Mouse (Mus musculus) stomach, embryonic 14.5 days (tissue): Measurements from ENCODE around the gene Zfp609. TPM values are rescaled to one million over a fixed set of nuclear protein-coding genes. Genes with fewer than 3 reads are reported as not detected.

Source experiments
- ATAC-seq: fragments of 200-750 bp; cut with Nextera tagmentation; 2 replicates; pipeline ENCODE4 v1.8.0; 2017; ENCODE audit warnings: low read depth, moderate TSS enrichment; ENCODE audit not compliant: insufficient number of reproducible peaks, insufficient read depth, low FRiP score
- H3K27ac ChIP-seq: fragments of 300-500 bp; sonication (generic); 2 replicates; pipeline ENCODE4 v1.5.1; 2014; ENCODE audit warnings: mild to moderate bottlenecking, low read length, moderate library complexity, mixed read lengths
- H3K27me3 ChIP-seq: fragments of 300-500 bp; sonication (generic); 2 replicates; pipeline ENCODE4 v1.6.1; 2014; ENCODE audit warnings: low read length, control low read depth, mixed read lengths; ENCODE audit not compliant: control insufficient read depth, insufficient read depth
- H3K36me3 ChIP-seq: fragments of 300-500 bp; sonication (generic); 2 replicates; pipeline ENCODE4 v1.6.1; 2014; ENCODE audit warnings: mild to moderate bottlenecking, control low read depth, low read length, moderate library complexity, mixed read lengths; ENCODE audit not compliant: control insufficient read depth, insufficient read depth
- H3K4me1 ChIP-seq: fragments of 300-500 bp; sonication (generic); 2 replicates; pipeline ENCODE4 v1.6.1; 2014; ENCODE audit warnings: low read length, control low read depth, mixed read lengths; ENCODE audit not compliant: control insufficient read depth, insufficient read depth
- H3K4me2 ChIP-seq: fragments of 300-500 bp; sonication (generic); replicated peaks from 2 replicates; pipeline ENCODE4 v1.6.1; 2014; ENCODE audit warnings: low read depth, low read length, control low read depth
- H3K4me3 ChIP-seq: fragments of 300-500 bp; sonication (generic); 2 replicates; pipeline ENCODE4 v1.5.1; 2014; ENCODE audit warnings: low read depth, low read length, control low read depth
- H3K9ac ChIP-seq: fragments of 300-500 bp; sonication (generic); replicated peaks from 2 replicates; pipeline ENCODE4 v1.6.1; 2014; ENCODE audit warnings: low read depth, mild to moderate bottlenecking, control low read depth, low read length, moderate library complexity, mixed read lengths
- H3K9me3 ChIP-seq: fragments of 300-500 bp; sonication (generic); 2 replicates; pipeline ENCODE4 v1.6.1; 2016; ENCODE audit warnings: low read depth, low read length, control low read depth; ENCODE audit not compliant: control insufficient read depth
- WGBS: fragments of 180-500 bp; shearing (Covaris S2); extraction: QIAGEN DNeasy Blood & Tissue Kit; methylation state at CpG from one replicate; pipeline ENCODE4 v1.1.7; 2014; 5-methylcytosine and 5-hydroxymethylcytosine counted together
- polyA plus RNA-seq: library from polyadenylated mRNA; unstranded; fragments of >200 nt; fragmentation: Nextera tagmentation; extraction: Ambion mirVana; gene quantifications from 2 replicates; pipeline ENCODE4 v1.2.1, GENCODE M21; 2014

Gene Zfp609
- polyA plus RNA-seq, 1 experiment from 2014 or later: 8.7 TPM

DNA sequence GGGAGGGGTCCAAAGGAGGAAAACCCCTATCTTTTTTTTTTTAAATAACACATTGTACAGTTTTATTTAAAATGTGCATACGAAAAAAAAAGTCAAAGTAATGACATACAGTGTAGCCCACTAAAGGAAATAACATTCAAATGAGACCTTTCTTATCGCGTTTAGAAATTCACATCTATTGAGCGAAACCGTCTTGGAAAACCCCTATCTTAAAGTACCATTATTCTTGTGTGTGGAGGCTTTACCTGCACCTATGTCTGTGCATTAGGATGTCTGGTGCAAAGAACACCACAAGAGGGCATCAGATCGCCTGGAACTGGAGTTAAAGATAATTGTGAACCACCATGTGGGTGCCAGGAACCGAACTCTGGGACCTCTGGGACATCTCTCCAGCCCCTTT is 53.6 kb downstream of the Zfp609 start:
- Histone ChIP-seq H3K4me1 (peaks cover 14% of the 10 kb centered on the region), H3K36me3 (no peaks in the 10 kb centered on the region), H3K9me3 (no peaks in the 10 kb centered on the region), H3K4me3 (no peak overlapping the region), H3K27me3 (no peaks in the 10 kb centered on the region), H3K4me2 (no peak overlapping the region), H3K9ac (no peak overlapping the region), H3K27ac (no peak overlapping the region)
- no peak for ATAC-seq
- 94% methylated on average over 7 of the region's 7 CpGs for WGBS

DNA sequence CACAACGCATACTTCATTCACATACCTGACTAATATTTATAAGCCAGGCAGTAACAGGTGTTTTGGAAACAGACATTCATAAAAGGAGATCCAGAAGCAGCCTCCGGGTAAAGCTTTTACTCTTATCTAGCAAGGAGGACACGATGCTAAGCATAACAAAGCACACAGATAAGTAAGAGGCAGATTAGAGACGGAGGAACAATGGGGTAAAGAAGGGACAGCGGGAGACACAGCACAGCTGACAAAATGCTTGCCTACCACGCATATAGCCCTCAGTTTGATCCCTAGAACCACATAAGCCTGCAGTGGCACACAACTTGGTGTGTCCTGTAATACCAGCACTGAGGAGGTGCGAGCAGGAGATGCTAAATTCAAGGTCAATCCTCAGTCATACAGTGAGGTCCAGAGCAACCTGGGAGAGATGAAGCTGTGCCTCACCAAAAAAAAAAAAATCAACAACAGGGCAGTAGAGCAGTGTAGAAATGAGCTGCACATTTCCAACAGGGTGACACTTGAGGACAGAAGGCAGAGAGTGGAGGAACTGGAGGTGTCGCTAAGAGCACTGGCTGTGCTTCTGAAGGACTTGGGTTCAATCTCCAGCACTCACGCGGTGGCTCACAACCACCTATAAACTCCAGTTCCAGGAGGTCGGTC is 56.2 kb downstream of the Zfp609 start:
- Histone ChIP-seq H3K9ac (no peak overlapping the region), H3K4me1 (peaks cover 4% of the 10 kb centered on the region; the same call in 1 of the 2 replicates), H3K4me2 (no peak overlapping the region), H3K9me3 (no peaks in the 10 kb centered on the region), H3K27ac (no peak overlapping the region), H3K36me3 (no peaks in the 10 kb centered on the region), H3K27me3 (no peaks in the 10 kb centered on the region), H3K4me3 (no peak overlapping the region)
- ATAC-seq: no peak
- 41% methylated on average over 11 of the region's 11 CpGs for WGBS

DNA sequence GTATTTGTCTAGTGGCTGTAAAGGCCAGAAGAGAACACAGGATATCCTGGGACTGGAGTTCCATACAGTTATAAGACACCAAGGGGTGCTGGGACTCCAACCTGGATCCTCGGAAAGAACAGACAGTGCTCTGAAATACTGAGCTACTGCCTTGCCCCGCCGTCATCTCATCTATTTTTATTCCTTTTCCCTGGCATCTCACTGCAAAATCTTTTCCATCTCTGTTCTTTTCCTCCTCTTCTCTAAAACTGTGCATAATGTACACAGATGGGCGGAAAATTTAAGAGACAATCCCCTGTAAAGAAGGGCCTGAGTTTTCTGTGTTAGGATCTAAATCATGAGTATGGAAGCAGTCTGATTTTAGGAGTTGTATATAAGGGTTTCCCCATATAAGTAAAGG is 64.6 kb downstream of the Zfp609 start:
- H3K9me3 ChIP-seq: no peaks in the 10 kb centered on the region
- no peak overlapping the region for H3K9ac ChIP-seq
- WGBS: 88% methylated on average over 4 of the region's 4 CpGs
- H3K4me3 ChIP-seq: no peak overlapping the region
- H3K36me3 ChIP-seq: no peaks in the 10 kb centered on the region
- H3K27ac ChIP-seq: no peak overlapping the region
- no peaks in the 10 kb centered on the region for H3K27me3 ChIP-seq
- H3K4me2 ChIP-seq: no peak overlapping the region
- no peak for ATAC-seq
- H3K4me1 ChIP-seq: 0 out of 2 replicates have a peak, but pooled peaks cover 2% of the 10 kb centered on the region

DNA sequence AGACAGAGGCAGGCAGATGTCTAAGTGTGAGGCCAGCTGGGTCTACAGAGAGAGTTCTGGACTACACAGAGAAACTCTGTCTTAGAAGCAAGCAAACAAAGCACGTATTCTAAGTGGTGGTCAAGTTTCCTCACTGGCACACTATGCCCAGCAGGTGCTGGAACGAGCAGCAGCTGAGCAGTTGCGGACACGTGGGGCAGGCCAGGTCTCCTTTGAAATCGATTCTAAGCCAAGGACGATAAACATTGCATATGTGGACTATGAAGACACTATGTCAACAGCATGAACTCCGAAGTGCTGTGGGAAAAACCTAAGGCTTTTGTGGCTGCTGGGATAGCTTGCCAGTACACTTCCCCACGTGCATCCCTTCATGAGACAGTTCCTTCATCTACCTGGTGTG is 67.4 kb downstream of the Zfp609 start:
- no peak overlapping the region for H3K27ac ChIP-seq
- no peak for ATAC-seq

DNA sequence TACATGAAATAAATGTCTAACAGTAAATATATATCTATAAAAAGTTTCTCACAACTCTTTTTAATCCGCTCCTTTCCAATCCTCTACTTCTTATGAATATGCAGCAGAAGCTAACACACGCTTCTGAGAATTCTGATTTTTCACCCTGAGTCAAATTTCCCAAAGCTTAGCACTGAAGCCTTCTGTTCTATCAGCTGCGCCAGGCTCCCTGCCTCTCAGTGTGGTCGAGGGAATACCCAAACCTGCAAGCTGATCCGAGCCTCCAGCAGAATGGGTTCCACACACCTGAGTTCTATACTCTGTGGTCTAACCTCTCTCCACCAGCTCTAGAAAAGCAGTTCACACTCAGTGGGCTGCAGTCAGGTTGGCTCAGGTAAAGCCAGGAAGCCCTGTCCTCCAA is 68.1 kb downstream of the Zfp609 start:
- Histone ChIP-seq H3K4me3 (no peak overlapping the region), H3K9me3 (no peaks in the 10 kb centered on the region), H3K4me2 (no peak overlapping the region), H3K9ac (no peak overlapping the region), H3K27ac (no peak overlapping the region), H3K27me3 (no peaks in the 10 kb centered on the region), H3K4me1 (0 out of 2 replicates have a peak, but pooled peaks cover 2% of the 10 kb centered on the region), H3K36me3 (no peaks in the 10 kb centered on the region)
- ATAC-seq: no peak
- WGBS: 90% methylated on average over 5 of the region's 5 CpGs

More for the DNA sequence above, 67.4 kb downstream of the Zfp609 start:
- Histone ChIP-seq H3K4me3 (no peak overlapping the region), H3K9ac (no peak overlapping the region), H3K9me3 (no peaks in the 10 kb centered on the region), H3K4me2 (no peak overlapping the region), H3K27me3 (no peaks in the 10 kb centered on the region), H3K36me3 (no peaks in the 10 kb centered on the region), H3K4me1 (0 out of 2 replicates have a peak, but pooled peaks cover 2% of the 10 kb centered on the region)
- 67% methylated on average over 8 of the region's 8 CpGs for WGBS

DNA sequence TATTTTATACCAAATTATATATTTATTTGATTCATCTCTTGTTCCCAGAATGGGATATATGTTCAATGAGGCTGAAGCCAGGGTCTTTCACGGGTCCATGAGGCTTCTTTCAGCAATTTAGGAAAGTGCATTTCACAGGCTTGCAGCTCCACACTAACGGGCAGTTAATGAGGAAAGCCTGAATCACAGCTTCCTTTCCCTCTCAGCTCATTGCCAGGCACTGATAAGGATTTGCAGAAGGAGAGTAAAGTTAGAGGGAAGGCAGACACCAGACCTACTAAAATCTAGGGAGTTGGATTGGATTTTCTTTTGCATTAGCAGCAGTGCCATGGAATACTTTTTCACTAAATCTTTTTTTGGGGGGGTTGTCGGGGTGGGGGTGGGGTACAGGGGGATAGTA is 69.5 kb downstream of the Zfp609 start:
- H3K36me3 ChIP-seq: no peaks in the 10 kb centered on the region
- 0 out of 2 replicates have a peak, but pooled peaks cover 2% of the 10 kb centered on the region for H3K4me1 ChIP-seq
- no peak for ATAC-seq
- no peaks in the 10 kb centered on the region for H3K27me3 ChIP-seq
- H3K9me3 ChIP-seq: no peaks in the 10 kb centered on the region
- no peak overlapping the region for H3K4me2 ChIP-seq
- no peak overlapping the region for H3K4me3 ChIP-seq
- H3K27ac ChIP-seq: no peak overlapping the region
- 76% methylated on average over 3 of the region's 3 CpGs for WGBS
- H3K9ac ChIP-seq: no peak overlapping the region

DNA sequence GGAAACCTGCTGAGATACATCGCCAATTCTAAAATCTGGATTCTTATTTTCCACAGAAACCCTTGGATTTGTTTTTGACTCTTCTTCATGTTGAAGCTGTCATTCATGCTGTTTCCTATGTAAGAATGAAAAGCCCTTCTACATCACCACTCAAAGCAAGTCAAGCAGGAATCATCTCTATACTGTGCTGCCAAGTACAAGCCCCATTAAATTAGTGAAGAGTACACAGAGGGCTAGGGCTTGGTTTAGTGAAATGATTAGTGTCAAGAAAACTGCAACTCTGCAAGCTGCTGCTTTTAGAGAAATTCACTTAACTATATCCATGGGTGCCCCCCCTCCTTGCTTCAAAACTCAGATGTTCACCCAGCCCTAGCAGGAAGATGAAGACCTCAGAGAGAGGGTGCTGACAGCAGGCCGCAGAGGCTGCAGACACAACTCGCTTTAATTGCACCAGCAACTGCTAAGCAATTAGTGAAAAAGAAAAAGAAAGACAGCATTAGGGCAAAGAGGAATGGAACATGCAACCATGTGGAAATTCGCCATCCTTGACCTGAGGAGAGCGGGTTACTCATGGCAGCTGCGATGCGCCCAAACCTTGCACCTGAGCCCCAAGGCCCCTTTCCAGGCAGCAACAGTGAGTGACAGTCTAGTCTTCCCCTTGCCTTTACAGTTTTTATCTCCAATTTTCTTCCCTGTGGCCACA is 71.5 kb downstream of the Zfp609 start:
- no peak overlapping the region for H3K4me2 ChIP-seq
- no peak overlapping the region for H3K27ac ChIP-seq
- 95% methylated on average over 7 of the region's 7 CpGs for WGBS
- H3K9ac ChIP-seq: no peak overlapping the region
- no peak overlapping the region for H3K4me3 ChIP-seq
- ATAC-seq: no peak
- no peaks in the 10 kb centered on the region for H3K9me3 ChIP-seq
- H3K36me3 ChIP-seq: no peaks in the 10 kb centered on the region
- H3K4me1 ChIP-seq: no peaks in the 10 kb centered on the region
- H3K27me3 ChIP-seq: no peaks in the 10 kb centered on the region

DNA sequence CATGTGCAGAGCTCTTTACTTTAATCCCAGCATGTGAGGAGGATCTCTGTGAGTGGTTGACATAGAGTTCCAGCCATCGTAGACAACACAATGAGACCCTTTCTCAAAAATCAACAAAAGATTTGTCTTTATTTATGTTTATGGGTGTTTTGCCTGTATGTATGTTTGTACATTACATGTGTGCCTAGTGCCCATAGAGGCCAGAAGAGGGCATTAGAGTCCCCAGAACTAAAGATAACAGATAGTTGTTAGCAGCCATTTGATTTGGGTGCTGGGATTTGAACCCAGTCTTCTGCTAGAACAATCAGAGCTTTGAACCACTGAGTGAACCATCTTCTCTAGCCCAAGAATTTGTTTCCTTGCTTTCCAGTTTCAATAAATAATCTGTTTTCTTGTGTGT is 72.2 kb downstream of the Zfp609 start:
- ATAC-seq: no peak
- Histone ChIP-seq H3K9ac (no peak overlapping the region), H3K4me2 (no peak overlapping the region), H3K4me1 (no peaks in the 10 kb centered on the region), H3K27me3 (no peaks in the 10 kb centered on the region), H3K9me3 (no peaks in the 10 kb centered on the region), H3K36me3 (no peaks in the 10 kb centered on the region), H3K4me3 (no peak overlapping the region), H3K27ac (no peak overlapping the region)
- WGBS: 77% methylated on average over 1 of the region's 1 CpGs
